In the genomic region with DNA sequence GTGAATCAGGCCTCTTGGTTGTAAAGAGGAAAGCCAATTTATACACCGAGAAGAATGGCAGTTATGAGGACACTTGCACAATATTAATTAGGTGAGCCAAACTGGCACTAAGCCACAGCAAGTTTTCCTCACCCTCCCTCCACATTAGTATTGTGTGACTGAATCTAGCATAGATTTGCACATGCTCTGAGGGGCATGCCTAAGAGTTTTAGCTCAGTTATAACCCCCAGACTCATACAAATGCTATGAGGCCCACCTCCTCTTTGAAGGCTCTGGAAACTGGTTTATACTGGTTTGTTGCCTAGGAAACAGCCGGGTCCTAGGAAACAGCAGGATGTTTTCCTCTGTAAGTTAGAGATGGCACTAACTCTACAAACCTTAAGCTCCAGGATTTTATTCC, we compare ENCODE assay signal across 11 mouse cellular contexts.
A peak's percentile ranks its signal among the peaks of the same experiment; 100 is the strongest.
DNase-seq lines count a peak whose midpoint lies in the region; ATAC-seq lines count a peak whose summit lies in the region.
"Had no signal": no experiment of that assay in that cellular context is flagged by ENCODE, and none has a peak within 500 bp of the region (broad histone marks: within the 10 kb centered on the region; RNA-seq: fewer than 3 reads in every experiment).

No protein-coding gene starts in this region.

- H3K27ac ChIP-seq in forebrain, embryonic 11.5 days (ENCODE audit: low read depth, low read length), result peak overlapping the region; percentile 15; the same call in 1 of the 2 replicates
- H3K27ac ChIP-seq in limb, embryonic 10.5 days, result peak overlapping the region; percentile 58; the same call in 1 of the 2 replicates
- no peak overlapping the region for H3K27ac ChIP-seq in neural tube, embryonic 12.5 days
- H3K27ac ChIP-seq: limb, embryonic 12.5 days; stomach, postnatal 0 days had no signal

- H3K4me2 ChIP-seq in forebrain, embryonic 11.5 days (ENCODE audit: low read depth, low read length, severe bottlenecking), result no peak overlapping the region
- H3K4me2 ChIP-seq in neural tube, embryonic 12.5 days (replicated peaks), result no peak overlapping the region
- H3K4me2 ChIP-seq: limb, embryonic 12.5 days had no signal

- H3K9me3 ChIP-seq in forebrain, embryonic 11.5 days (ENCODE audit: control insufficient read depth, low read length), result no peaks in the 10 kb centered on the region
- H3K9me3 ChIP-seq in limb, embryonic 10.5 days (replicated peaks), result no peaks in the 10 kb centered on the region
- no peaks in the 10 kb centered on the region for H3K9me3 ChIP-seq in neural tube, embryonic 12.5 days
- H3K9me3 ChIP-seq: limb, embryonic 12.5 days had no signal

- no peak overlapping the region for H3K9ac ChIP-seq in forebrain, embryonic 11.5 days (ENCODE audit: low read length)
- H3K9ac ChIP-seq in neural tube, embryonic 12.5 days, result no peak overlapping the region
- H3K9ac ChIP-seq: limb, embryonic 12.5 days had no signal

- peaks cover 3% of the 10 kb centered on the region; the same call in 1 of the 2 replicates for H3K4me1 ChIP-seq in forebrain, embryonic 11.5 days (replicated peaks; ENCODE audit: control insufficient read depth, insufficient read depth, low read length)
- peaks cover 11% of the 10 kb centered on the region for H3K4me1 ChIP-seq in limb, embryonic 10.5 days
- H3K4me1 ChIP-seq in neural tube, embryonic 12.5 days, result peaks cover 16% of the 10 kb centered on the region

- 24% methylated on average over 2 of the region's 2 CpGs for WGBS in forebrain, embryonic 11.5 days
- 49% methylated on average over 2 of the region's 2 CpGs for WGBS in limb, embryonic 10.5 days
- WGBS in neural tube, embryonic 12.5 days, result 20% methylated on average over 2 of the region's 2 CpGs

- no peak overlapping the region for H3K4me3 ChIP-seq in forebrain, embryonic 11.5 days (ENCODE audit: low read depth, low read length)
- no peak overlapping the region for H3K4me3 ChIP-seq in limb, embryonic 10.5 days
- no peak overlapping the region for H3K4me3 ChIP-seq in neural tube, embryonic 12.5 days
- H3K4me3 ChIP-seq: limb, embryonic 12.5 days had no signal

- no peaks in the 10 kb centered on the region for H3K27me3 ChIP-seq in forebrain, embryonic 11.5 days (ENCODE audit: control insufficient read depth, insufficient read depth, low read length)
- no peaks in the 10 kb centered on the region for H3K27me3 ChIP-seq in limb, embryonic 10.5 days (ENCODE audit: low read depth, poor library complexity, severe bottlenecking)
- no peaks in the 10 kb centered on the region for H3K27me3 ChIP-seq in neural tube, embryonic 12.5 days (replicated peaks)
- H3K27me3 ChIP-seq: limb, embryonic 12.5 days had no signal

- H3K36me3 ChIP-seq in forebrain, embryonic 11.5 days (ENCODE audit: control insufficient read depth, insufficient read depth, low read length), result no peaks in the 10 kb centered on the region
- no peaks in the 10 kb centered on the region for H3K36me3 ChIP-seq in limb, embryonic 10.5 days
- H3K36me3 ChIP-seq in neural tube, embryonic 12.5 days, result no peaks in the 10 kb centered on the region
- H3K36me3 ChIP-seq: limb, embryonic 12.5 days had no signal

- ATAC-seq in forebrain, embryonic 11.5 days (replicated peaks; ENCODE audit: low FRiP score), result peak; percentile 94
- peak; percentile 72 for ATAC-seq in neural tube, embryonic 12.5 days (ENCODE audit: low FRiP score, low read depth)
- no peak for ATAC-seq in monocyte, adult 5-6 weeks (replicated peaks; ENCODE audit: insufficient number of reproducible peaks, low FRiP score, low TSS enrichment, poor library complexity, severe bottlenecking)

- peak; percentile 23 to 32 for DNase-seq in heart, adult 18-20 months
- DNase-seq in heart, adult 11 months, result no peak
- no peak for DNase-seq in forebrain, embryonic 11.5 days (ENCODE audit: low spot score)
- DNase-seq in limb, embryonic 10.5 days (ENCODE audit: low spot score), result no peak
- no peak for DNase-seq in spleen, postnatal 14 days (ENCODE audit: low spot score in 2 of 2)
- DNase-seq in testis, postnatal 14 days (ENCODE audit: low spot score), result no peak
- DNase-seq: gastrocnemius, postnatal 25 days had no signal

Comparison
In these comparisons a context has a peak if more than half of its experiments do, and no peak if none do; other contexts are left out.
1. DNase-seq: peak in heart, adult 18-20 months (2 of 2); none in heart, adult 11 months (single experiment), forebrain, embryonic 11.5 days (single experiment), limb, embryonic 10.5 days (single experiment), spleen, postnatal 14 days (0 of 2) and testis, postnatal 14 days (single experiment).